Mouse (Mus musculus): Measurements from ENCODE around the gene Apela. TPM values are rescaled to one million over a fixed set of nuclear protein-coding genes. Genes with fewer than 3 reads are reported as not detected.

Gene Apela
- polyA plus RNA-seq, 1 experiment, result not detected

DNA sequence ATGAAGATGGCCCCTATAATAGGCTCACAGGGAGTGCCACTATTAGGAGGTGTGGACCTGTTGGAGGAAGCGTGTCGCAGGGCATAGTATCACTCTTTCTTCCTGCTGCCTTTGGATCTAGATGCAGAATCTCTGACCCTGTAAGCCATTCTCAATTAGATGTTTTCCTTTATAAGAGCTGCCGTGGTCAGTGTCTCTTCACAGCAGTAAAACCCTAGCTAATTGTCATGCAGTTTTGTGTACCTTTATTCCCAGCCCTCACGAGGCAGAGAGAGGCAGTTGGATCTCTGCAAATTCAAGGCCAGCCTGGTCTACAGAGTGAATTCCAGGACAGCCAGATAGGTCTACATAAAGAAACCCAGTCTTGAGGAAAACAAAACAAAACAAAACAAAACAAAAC, 25.1 kb upstream of the Apela start:
- Histone ChIP-seq H3K4me1 (ENCODE audit: control insufficient read depth, insufficient read depth, low read length) (no peaks in the 10 kb centered on the region), H3K27ac (ENCODE audit: insufficient read depth, low read depth, low read length) (no peak overlapping the region), H3K4me3 (ENCODE audit: insufficient read depth, low read length) (no peak overlapping the region)
- TF ChIP-seq POLR2A (IDR thresholded peaks at IDR 0.05; ENCODE audit: borderline replicate concordance, low read depth, low read length) (no peak), CTCF (IDR thresholded peaks at IDR 0.05; ENCODE audit: low read depth, low read length) (no peak)

DNA sequence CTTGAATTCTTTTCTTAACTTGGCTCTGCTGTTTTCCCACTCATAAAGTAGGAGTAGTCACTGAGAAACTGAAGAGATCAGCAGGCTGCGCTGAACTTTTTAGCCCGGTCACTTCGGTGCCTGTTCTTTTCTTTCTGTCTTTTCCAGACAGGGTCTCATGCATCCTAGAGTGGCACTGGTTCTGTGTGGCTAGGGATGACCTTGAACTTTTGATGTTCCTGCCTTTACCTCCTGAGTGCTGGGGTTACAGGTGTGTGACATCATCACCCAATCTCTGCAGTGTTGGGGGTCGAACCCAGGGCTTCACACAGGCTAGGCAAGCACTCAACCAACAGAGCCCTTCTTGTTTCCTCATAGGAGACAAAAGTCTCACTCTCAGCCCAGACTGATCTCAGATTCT, 19.6 kb upstream of the Apela start:
- Histone ChIP-seq H3K27ac (ENCODE audit: insufficient read depth, low read depth, low read length) (no peak overlapping the region), H3K4me3 (ENCODE audit: insufficient read depth, low read length) (no peak overlapping the region), H3K4me1 (ENCODE audit: control insufficient read depth, insufficient read depth, low read length) (no peaks in the 10 kb centered on the region)
- TF ChIP-seq POLR2A (IDR thresholded peaks at IDR 0.05; ENCODE audit: borderline replicate concordance, low read depth, low read length) (no peak), CTCF (IDR thresholded peaks at IDR 0.05; ENCODE audit: low read depth, low read length) (no peak)

DNA sequence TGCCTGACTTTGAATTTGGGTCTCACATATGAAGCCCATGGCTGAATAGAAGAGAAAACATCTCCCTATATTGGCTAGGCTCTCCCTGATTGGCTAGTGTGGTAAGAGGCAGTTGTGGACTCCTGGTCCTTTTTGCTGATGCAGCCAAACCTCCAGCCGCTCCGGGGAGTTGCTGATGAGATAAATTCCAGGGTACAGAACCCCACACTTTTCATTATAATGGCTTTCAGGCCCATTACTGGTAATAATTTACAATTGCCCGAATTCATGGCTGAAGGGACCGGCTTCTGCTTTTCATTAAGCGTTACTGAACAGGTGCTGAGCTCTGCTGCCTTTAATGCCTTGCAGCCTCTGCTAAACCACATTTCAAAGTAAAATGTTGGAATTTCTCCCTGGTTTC, 16.8 kb upstream of the Apela start:
- H3K27ac ChIP-seq (ENCODE audit: insufficient read depth, low read depth, low read length), result no peak overlapping the region
- no peak for TF ChIP-seq POLR2A (IDR thresholded peaks at IDR 0.05; ENCODE audit: borderline replicate concordance, low read depth, low read length)
- no peak for TF ChIP-seq CTCF (IDR thresholded peaks at IDR 0.05; ENCODE audit: low read depth, low read length)
- no peaks in the 10 kb centered on the region for H3K4me1 ChIP-seq (ENCODE audit: control insufficient read depth, insufficient read depth, low read length)

DNA sequence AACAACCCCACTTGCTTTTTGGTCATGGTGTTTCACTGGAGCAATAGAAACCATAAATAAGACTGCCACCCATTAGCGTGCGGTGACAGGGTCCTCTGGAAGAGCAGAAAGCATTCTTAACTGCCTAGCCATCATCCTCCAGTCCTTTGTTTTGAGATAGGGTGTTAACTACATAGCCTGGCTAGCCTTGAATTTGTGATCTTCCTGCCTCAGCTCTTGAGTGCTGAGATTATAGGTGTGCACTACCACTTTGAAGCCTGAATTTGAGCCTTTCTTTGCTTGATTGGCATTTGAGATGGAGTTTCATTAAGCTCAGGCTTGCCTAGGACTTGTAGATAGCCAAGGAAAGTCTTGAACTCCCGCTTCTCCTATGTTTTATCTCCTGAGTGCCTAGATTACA, 16.4 kb upstream of the Apela start:
- TF ChIP-seq POLR2A (IDR thresholded peaks at IDR 0.05; ENCODE audit: borderline replicate concordance, low read depth, low read length), result no peak
- H3K4me1 ChIP-seq (ENCODE audit: control insufficient read depth, insufficient read depth, low read length), result no peaks in the 10 kb centered on the region
- H3K4me3 ChIP-seq (ENCODE audit: insufficient read depth, low read length), result no peak overlapping the region
- H3K27ac ChIP-seq (ENCODE audit: insufficient read depth, low read depth, low read length), result no peak overlapping the region

More for the DNA sequence above, 16.8 kb upstream of the Apela start:
- H3K4me3 ChIP-seq (ENCODE audit: insufficient read depth, low read length), result no peak overlapping the region

DNA sequence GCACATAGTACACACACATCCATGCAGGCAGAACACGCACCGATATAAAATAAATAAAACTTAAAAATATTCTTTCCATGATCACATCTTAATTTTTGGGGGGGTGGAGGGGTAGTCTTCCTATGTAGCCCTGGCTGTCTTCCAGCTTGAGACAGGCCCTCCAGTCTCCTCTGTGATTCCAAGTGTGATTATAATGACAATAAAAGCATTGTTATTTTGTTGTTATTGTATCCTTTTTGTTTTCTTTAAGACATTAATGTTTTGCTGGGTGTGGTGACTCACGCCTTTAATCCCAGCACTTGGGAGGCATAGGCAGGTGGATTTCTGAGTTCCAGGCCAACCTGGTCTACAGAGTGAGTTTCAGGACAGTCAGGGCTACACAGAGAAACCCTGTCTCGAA, 10.7 kb upstream of the Apela start:
- TF ChIP-seq POLR2A (IDR thresholded peaks at IDR 0.05; ENCODE audit: borderline replicate concordance, low read depth, low read length), result no peak
- TF ChIP-seq CTCF (IDR thresholded peaks at IDR 0.05; ENCODE audit: low read depth, low read length), result no peak
- no peak overlapping the region for H3K4me3 ChIP-seq (ENCODE audit: insufficient read depth, low read length)
- H3K27ac ChIP-seq (ENCODE audit: insufficient read depth, low read depth, low read length), result no peak overlapping the region
- H3K4me1 ChIP-seq (ENCODE audit: control insufficient read depth, insufficient read depth, low read length), result no peaks in the 10 kb centered on the region

DNA sequence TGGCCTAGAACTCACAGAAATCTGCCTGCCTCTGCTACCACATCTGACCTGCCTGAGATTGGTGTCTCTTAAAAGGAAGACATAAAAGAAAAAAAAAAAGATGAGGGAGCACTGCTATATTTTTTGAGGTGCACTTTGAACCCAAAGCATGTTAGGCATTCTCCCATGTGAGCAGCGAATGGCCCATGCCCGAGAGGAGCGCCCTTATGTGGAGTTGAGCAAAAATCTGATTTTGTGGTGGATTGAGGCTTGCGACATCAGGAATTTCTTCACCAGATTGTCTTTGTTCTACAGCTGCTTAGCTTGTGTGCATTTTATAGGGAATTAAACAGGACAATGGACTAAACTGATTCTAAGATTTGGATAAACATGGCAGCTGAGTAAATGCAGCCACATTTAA, 10.1 kb upstream of the Apela start:
- no peak for TF ChIP-seq POLR2A (IDR thresholded peaks at IDR 0.05; ENCODE audit: borderline replicate concordance, low read depth, low read length)
- no peak for TF ChIP-seq CTCF (IDR thresholded peaks at IDR 0.05; ENCODE audit: low read depth, low read length)
- H3K4me3 ChIP-seq (ENCODE audit: insufficient read depth, low read length), result no peak overlapping the region
- H3K4me1 ChIP-seq (ENCODE audit: control insufficient read depth, insufficient read depth, low read length), result no peaks in the 10 kb centered on the region
- no peak overlapping the region for H3K27ac ChIP-seq (ENCODE audit: insufficient read depth, low read depth, low read length)

DNA sequence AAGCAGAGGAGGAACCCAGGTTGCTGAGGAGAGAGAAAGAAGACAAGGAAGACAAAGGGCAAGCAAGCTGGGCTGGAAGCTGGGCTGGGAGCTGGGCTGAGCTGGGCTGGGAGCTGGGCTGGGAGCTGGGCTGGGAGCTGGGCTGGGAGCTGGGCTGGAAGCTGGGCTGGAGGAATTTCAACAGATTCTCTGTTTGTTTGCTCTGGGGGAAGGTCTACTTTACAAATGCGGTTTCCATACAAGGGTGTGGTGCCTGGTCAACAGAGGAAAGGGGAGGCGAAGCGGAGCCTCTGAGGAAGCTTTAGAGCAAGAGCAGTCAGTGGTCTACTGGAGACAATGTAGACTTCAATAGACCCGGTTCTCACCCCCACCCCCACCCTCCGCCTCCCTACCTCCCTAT, 9.4 kb upstream of the Apela start:
- Histone ChIP-seq H3K27ac (ENCODE audit: insufficient read depth, low read depth, low read length) (no peak overlapping the region), H3K4me3 (ENCODE audit: insufficient read depth, low read length) (no peak overlapping the region), H3K4me1 (ENCODE audit: control insufficient read depth, insufficient read depth, low read length) (no peaks in the 10 kb centered on the region)
- TF ChIP-seq CTCF (IDR thresholded peaks at IDR 0.05; ENCODE audit: low read depth, low read length), result no peak
- no peak for TF ChIP-seq POLR2A (IDR thresholded peaks at IDR 0.05; ENCODE audit: borderline replicate concordance, low read depth, low read length)

DNA sequence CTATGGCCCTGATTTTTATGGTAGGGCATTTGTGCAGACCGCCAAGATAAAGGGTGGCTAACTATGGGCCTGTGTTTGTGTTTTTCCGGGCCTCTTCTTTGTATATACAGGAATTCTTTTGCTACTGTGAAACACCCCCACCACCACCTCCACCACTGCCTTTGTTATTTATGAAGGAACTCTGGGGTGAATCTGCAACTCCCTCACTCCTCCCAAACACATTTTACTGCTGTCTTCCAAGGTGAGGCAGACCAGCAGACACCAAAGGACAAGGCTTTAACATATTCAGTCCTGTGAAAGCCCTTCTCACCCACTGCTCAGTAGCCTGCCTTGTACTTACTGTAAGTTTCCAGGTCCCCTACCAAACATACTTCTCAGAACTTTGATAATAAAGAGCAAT, 3.0 kb downstream of the Apela start:
- Histone ChIP-seq H3K4me3 (ENCODE audit: insufficient read depth, low read length) (no peak overlapping the region), H3K4me1 (ENCODE audit: control insufficient read depth, insufficient read depth, low read length) (no peaks in the 10 kb centered on the region), H3K27ac (ENCODE audit: insufficient read depth, low read depth, low read length) (no peak overlapping the region)
- no peak for TF ChIP-seq CTCF (IDR thresholded peaks at IDR 0.05; ENCODE audit: low read depth, low read length)
- TF ChIP-seq POLR2A (IDR thresholded peaks at IDR 0.05; ENCODE audit: borderline replicate concordance, low read depth, low read length), result no peak

DNA sequence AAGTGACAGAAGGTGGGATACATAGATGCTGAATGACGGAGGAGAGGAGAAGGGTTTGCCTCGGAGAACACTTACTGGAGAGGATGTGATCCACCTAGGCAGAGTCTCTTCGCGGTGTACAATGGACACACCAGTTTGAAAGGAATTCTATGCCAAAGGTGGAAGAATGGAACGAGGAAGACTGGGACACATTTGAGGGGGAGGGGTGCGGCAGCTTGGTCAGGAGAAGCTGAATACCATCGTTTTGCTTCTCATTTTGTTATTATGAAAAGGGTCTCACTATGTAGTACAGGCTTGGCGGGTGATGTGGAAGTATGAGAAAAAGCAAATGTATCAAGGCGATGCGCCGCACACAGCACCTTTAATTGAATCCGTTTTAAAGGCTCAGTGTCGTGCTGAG, 4.1 kb downstream of the Apela start:
- no peak overlapping the region for H3K4me3 ChIP-seq (ENCODE audit: insufficient read depth, low read length)
- TF ChIP-seq POLR2A (IDR thresholded peaks at IDR 0.05; ENCODE audit: borderline replicate concordance, low read depth, low read length) (no peak), CTCF (IDR thresholded peaks at IDR 0.05; ENCODE audit: low read depth, low read length) (no peak)
- H3K27ac ChIP-seq (ENCODE audit: insufficient read depth, low read depth, low read length), result no peak overlapping the region
- H3K4me1 ChIP-seq (ENCODE audit: control insufficient read depth, insufficient read depth, low read length), result no peaks in the 10 kb centered on the region

DNA sequence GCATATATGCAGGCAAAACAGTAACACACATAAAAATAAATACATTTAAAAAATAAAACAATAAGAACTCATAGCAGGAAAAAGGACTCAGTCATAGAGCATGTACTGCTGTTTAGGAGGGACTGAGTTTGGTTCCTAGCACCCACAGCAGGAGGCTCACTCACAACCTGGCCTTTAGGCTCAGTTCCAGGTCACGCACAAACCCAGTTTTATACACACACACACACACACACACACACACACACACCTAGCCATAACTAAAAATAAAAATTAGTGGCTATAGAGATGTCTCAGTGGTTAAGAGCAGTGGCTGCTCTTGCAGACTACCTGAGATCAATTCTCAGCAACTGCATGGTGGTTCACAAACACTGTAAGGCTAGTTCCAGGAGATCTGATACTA, 5.0 kb downstream of the Apela start:
- Histone ChIP-seq H3K27ac (ENCODE audit: insufficient read depth, low read depth, low read length) (no peak overlapping the region), H3K4me1 (ENCODE audit: control insufficient read depth, insufficient read depth, low read length) (no peaks in the 10 kb centered on the region), H3K4me3 (ENCODE audit: insufficient read depth, low read length) (no peak overlapping the region)
- no peak for TF ChIP-seq CTCF (IDR thresholded peaks at IDR 0.05; ENCODE audit: low read depth, low read length)
- TF ChIP-seq POLR2A (IDR thresholded peaks at IDR 0.05; ENCODE audit: borderline replicate concordance, low read depth, low read length), result no peak

Data from bone marrow macrophage, adult 2 months (primary cell).